Mouse (Mus musculus) ZHBTc4 (cell line): Measurements from ENCODE around the gene Irs2.

Experiments used
- DNase-seq: peaks from one replicate; pipeline ENCODE4 v3.0.0-alpha.2; 2011; ENCODE audit warnings: low read depth, low spot score

Gene Irs2

GRCm38 (mm10) chr8:11009431-11010071 is 1.3 kb upstream of the Irs2 start:
- peak; percentile 94 for DNase-seq

GRCm38 (mm10) chr8:11008842-11009420 is 673 bp upstream of the Irs2 start:
- DNase-seq, result peak; percentile 98

GRCm38 (mm10) chr8:11007581-11008378 is 478 bp downstream of the Irs2 start:
- peak; percentile 74 for DNase-seq

GRCm38 (mm10) chr8:11007001-11007580 is 1.2 kb downstream of the Irs2 start:
- peak; percentile 92 for DNase-seq

- DNase-seq, result no peak
These were observed 2.0 kb downstream of the Irs2 start for GRCm38 (mm10) chr8:11006276-11006630.

- peak; percentile 49 for DNase-seq
These were observed 2.6 kb downstream of the Irs2 start for GRCm38 (mm10) chr8:11005460-11006275.

GRCm38 (mm10) chr8:11004781-11005459 is 3.3 kb downstream of the Irs2 start:
- DNase-seq, result no peak

- DNase-seq, result no peak
These were observed 4.3 kb downstream of the Irs2 start for GRCm38 (mm10) chr8:11003917-11004470.

GRCm38 (mm10) chr8:11003253-11003652 is 5.0 kb downstream of the Irs2 start:
- DNase-seq, result no peak

GRCm38 (mm10) chr8:11002816-11003215 is 5.4 kb downstream of the Irs2 start:
- no peak for DNase-seq

- peak; percentile 56 for DNase-seq
These were observed 7.2 kb downstream of the Irs2 start for GRCm38 (mm10) chr8:11001062-11001549.

GRCm38 (mm10) chr8:10999538-10999937 is 8.7 kb downstream of the Irs2 start:
- DNase-seq, result no peak

GRCm38 (mm10) chr8:10996247-10996646 is 12.0 kb downstream of the Irs2 start:
- DNase-seq, result no peak

GRCm38 (mm10) chr8:10995756-10996155 is 12.5 kb downstream of the Irs2 start:
- DNase-seq, result no peak

- DNase-seq, result peak; percentile 30
These were observed 13.8 kb downstream of the Irs2 start for GRCm38 (mm10) chr8:10994390-10994954.

- no peak for DNase-seq
These were observed 14.6 kb downstream of the Irs2 start for GRCm38 (mm10) chr8:10993582-10994216.

- DNase-seq, result no peak
These were observed 16.2 kb downstream of the Irs2 start for GRCm38 (mm10) chr8:10992081-10992480.

GRCm38 (mm10) chr8:10991323-10991722 is 16.9 kb downstream of the Irs2 start:
- DNase-seq, result no peak

- no peak for DNase-seq
These were observed 17.7 kb downstream of the Irs2 start for GRCm38 (mm10) chr8:10990421-10991110.
